Mouse (Mus musculus): ENCODE results near the gene Tnip1.

Tnip1 gene

DNA sequence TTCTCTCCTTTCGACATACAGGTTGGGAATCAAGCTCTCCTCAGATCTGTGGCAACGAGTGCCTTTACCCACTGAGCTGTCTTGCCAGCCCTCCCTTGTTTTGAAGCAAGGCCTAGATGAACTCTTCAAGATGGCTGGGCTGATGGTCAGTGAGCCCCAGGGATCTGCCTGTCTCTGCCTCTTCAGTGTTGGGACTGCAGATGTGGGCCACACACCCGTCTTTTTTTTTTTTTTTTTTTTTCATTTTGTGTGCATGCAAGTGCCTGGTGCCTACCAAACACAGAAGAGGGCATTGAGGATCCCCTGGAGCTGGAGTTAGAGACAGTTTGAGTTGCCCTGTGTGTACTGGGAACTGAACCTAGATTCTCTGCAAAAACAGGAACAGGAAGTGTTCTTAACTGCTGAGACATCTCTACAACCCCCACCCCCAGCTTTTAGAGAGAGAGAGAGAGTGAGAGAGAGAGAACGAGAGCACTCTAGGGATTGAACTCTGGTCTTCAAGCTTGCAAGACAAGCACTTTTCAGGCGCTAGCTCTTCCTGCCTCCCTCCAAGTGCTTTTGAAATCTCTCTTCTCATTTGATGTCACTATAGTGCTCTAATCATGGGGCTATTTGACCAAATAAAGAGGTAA lies 78.4 kb downstream of the Tnip1 start:
- no peak for DNase-seq (ENCODE audit: extremely low read depth, insufficient read length, low spot score)

DNA sequence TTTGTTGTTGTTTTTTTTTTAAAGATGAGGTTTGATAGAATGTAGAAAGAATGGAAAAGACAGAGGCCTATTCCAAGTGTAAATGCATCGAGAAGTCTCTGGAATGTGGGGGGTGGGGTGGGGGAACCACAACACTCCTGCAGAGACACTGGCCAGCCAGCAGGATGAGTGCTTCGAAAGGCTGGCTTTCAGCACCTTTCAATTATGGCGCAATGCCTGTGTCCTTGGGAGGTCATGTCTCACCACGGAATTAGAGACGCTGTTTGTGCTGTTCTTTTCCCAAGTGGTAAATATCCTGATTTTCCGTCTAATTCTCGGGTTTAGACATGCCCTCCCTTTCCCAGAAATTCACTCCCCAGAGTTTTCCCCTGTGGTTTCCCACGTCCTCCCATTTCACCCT lies 80.0 kb downstream of the Tnip1 start:
- DNase-seq (ENCODE audit: extremely low read depth, insufficient read length, low spot score): peak; percentile 42

GRCm38 (mm10) chr11:54881051-54881474 lies 81.7 kb downstream of the Tnip1 start:
- DNase-seq (ENCODE audit: extremely low read depth, insufficient read length, low spot score): no peak

DNA sequence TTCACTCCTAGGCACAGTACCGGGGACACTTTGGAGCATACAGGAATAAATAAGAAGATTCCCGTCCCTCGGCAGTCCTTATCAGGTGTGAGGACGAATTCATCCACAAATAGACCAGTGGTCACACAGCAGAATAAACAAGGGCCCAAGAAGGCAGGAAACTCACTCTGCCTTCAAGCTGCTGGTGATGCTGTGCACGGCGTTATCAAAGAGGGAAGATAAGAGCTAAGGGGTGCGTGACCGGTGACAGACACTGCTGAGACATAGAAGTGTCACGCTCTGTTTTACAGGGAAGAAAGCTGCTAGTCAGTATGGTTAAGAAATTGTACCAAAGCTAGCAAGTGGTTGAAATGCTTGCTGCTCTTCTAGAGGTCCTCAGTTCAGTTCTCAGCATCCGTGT lies 82.8 kb downstream of the Tnip1 start:
- no peak for DNase-seq (ENCODE audit: extremely low read depth, insufficient read length, low spot score)

DNA sequence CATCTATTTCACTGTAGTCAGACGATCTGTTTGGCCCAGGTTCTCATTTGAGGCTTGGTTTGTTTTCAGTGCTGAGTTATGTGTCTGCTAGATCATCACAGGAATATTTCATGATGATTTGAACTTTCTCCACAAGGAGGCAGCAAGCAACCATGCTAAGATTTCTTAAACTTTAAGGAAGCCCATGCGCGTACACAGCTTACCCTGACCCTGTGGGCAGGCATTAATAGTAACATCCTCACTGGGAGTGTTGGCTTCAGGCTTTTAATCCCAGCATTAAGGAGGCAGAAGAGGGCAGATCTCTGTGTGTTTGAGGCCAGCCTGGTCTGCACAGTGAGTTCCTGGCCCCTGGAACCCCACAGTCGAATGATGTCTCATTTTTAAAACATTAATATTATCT lies 83.3 kb downstream of the Tnip1 start:
- DNase-seq (ENCODE audit: extremely low read depth, insufficient read length, low spot score): no peak

GRCm38 (mm10) chr11:54878893-54879292 lies 83.8 kb downstream of the Tnip1 start:
- no peak for DNase-seq (ENCODE audit: extremely low read depth, insufficient read length, low spot score)

- DNase-seq (ENCODE audit: extremely low read depth, insufficient read length, low spot score): no peak
Observed at GRCm38 (mm10) chr11:54876031-54876430, 86.7 kb downstream of the Tnip1 start.

GRCm38 (mm10) chr11:54871831-54872537 lies 90.7 kb downstream of the Tnip1 start:
- DNase-seq (ENCODE audit: extremely low read depth, insufficient read length, low spot score): no peak

DNA sequence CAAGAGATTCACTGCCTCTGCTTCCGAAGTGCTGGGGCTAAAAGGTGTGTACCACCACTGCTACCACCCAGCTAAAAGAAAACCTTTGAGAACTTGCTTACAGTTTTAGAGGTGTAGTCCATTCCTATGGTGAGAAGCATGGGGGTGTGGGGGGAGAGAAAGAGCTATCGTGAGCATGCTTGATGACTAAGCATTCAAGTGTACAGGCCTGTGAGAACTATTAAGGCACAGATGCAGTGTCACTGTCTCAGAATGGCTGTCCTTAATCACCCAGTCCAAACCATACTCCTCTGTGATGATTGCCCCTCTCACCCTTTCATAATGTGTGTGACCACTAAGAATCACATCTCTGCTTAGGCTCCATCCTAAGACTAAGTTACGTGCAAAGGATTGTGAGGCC lies 93.4 kb downstream of the Tnip1 start:
- DNase-seq (ENCODE audit: extremely low read depth, insufficient read length, low spot score): no peak

GRCm38 (mm10) chr11:54868445-54868844 lies 94.3 kb downstream of the Tnip1 start:
- no peak for DNase-seq (ENCODE audit: extremely low read depth, insufficient read length, low spot score)

DNA sequence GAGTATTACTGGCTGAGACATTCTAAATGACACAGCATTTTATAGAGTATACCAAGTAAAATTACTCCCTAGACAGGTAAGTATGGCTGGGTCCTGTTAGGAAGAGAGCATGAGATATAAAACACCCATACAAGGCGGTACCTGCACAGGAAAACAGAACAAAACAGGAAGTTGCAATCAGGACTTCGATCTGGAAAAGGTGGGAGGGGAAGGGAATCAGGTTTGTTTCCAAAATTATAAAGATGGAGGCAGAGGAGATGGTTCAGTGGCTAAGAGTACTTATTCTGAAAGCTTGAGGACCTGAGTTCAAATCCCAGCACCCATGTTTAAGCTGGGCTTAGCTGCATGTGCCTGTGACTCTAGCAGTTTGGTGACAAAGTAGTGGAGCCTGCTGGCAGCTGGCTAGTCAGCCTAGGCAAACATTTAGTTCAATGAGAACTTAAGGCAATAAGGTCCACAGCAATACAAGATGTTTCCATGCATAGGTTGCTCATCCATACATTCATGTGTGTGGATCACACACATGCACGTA lies 94.7 kb downstream of the Tnip1 start:
- no peak for DNase-seq (ENCODE audit: extremely low read depth, insufficient read length, low spot score)

GRCm38 (mm10) chr11:54867049-54867385 lies 95.7 kb downstream of the Tnip1 start:
- no peak for DNase-seq (ENCODE audit: extremely low read depth, insufficient read length, low spot score)

GRCm38 (mm10) chr11:54866119-54867048 lies 96.3 kb downstream of the Tnip1 start, which contains the start of gene Hint1:
Gene Hint1, plus strand, starts transcription at chr11:54866383.
- DNase-seq (ENCODE audit: extremely low read depth, insufficient read length, low spot score): peak; percentile 96

DNA sequence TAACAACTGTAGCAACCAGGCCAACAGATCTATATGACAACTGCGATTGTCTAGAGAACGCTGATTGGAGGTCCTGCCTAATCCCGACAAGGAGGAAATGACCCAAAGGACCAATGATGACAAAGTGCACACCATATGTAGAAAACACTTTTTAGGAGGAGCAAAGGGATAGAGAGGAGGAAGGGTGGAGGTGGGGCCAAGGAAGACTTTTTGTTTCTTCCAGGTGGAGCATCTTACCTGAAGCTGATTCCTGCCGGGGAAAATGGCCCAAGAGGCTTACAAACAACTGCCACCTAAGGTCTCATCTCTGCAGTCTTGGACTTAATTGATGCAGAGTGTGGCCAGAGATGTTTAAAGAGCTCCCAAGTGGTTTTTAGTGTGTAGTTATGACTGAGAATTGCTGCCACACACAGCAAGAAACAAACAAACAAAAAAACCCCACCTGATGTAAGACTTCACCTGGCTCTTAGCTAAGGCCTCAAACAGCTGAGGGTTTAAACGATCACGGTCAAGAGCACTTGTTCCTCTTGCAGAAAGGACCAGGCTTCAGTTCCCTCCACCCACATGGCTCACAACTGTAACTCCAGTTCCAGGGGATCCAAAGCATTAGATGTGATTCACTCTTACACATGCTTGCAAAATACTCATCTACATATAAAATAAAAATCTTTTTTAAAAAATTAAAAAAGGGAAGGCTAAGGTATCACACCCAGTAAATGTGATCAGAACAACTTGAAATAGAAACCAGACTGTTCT lies 97.2 kb downstream of the Tnip1 start:
- DNase-seq (ENCODE audit: extremely low read depth, insufficient read length, low spot score): no peak

DNA sequence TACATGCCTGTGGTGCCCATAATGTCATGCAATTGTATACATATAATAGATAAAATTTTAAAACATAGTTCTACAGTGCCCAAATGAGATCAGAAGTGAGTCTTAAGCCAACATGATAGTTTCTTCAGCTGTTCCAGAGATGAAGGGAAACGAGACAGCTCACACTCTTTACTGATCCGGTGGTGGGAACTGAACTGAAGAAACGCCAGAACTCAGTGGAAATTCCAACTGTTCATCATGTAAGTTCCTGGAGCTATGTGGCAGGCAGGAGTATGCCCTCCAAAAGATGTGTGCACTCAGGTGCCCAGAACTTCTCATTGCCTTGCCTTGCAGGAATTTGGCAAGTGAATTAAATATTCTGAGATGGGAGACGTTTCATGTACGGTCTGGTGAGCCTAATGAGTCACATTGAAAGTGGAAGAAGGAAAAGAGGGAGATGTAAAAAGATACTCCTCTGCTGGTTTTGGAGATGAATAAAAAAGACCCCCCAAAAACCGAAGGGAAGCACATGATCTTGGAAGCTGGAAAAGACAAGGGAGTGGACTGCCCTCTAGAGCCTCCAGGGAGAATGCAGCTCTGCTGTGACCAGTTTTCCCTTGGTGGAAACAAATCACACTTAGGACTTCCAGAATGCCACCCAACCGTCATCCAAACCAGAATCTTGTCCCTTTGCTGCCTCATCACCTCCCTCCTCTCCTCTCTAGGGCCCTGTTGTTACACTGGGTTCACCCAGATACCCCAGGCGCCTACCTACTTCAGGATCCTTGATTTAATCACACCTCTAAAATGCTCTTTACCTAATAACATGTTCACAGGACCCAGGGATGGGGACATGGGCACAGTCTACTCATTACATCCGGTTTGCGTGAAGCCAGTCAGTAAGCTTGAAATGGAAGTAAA lies 99.8 kb downstream of the Tnip1 start:
- DNase-seq (ENCODE audit: extremely low read depth, insufficient read length, low spot score): no peak

GRCm38 (mm10) chr11:54861471-54862420 lies 101.0 kb downstream of the Tnip1 start:
- no peak for DNase-seq (ENCODE audit: extremely low read depth, insufficient read length, low spot score)

Data from 3134 (cell line).